Mouse (Mus musculus) gastrocnemius, postnatal 14 days (tissue): ENCODE measurements around the gene Gm39566. TPM values are rescaled to one million over a fixed set of nuclear protein-coding genes. Genes with fewer than 3 reads are reported as not detected.

Source experiments
- DNase-seq: peaks from one replicate; pipeline ENCODE4 v3.0.0; 2021; ENCODE audit warnings: mixed read lengths
- intact Hi-C: fragments of 180-260 bp; cut with DNase I; formaldehyde crosslinking; loops from one replicate; pipeline ENCODE4 v1.15.1; 2025; ENCODE audit warnings: low total_unique reads
- total RNA-seq, 2 experiments: library from RNA; stranded (reverse); gene quantifications; 2 replicates each; pipeline ENCODE4 v1.2.3; 2021

The Gm39566 gene
- total RNA-seq, 2 experiments from 2014 or later = not detected

DNA sequence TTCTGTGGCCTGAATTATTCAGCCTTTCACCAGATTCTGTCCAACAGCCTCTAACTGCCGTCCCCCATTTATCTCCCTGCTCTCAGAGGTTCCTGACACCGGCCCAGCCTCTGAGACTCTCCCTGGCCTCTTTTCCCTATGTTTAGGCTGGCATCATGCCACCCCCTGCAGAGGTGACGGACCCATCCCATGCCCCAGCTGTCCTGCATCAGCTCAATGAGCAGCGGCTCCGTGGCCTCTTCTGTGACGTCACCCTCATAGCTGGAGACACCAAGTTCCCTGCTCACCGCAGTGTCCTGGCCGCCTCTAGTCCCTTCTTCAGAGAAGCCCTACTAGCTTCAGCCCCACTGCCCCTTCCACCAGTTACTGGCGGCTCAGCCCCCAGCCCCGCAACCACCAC lies 39.4 kb downstream of the Gm39566 start:
- no peak for DNase-seq
- intact Hi-C loops = no loop called here

GRCm38 (mm10) chr11:69774961-69775360 lies 40.1 kb downstream of the Gm39566 start:
- intact Hi-C loops = no loop called here
- DNase-seq = no peak

DNA sequence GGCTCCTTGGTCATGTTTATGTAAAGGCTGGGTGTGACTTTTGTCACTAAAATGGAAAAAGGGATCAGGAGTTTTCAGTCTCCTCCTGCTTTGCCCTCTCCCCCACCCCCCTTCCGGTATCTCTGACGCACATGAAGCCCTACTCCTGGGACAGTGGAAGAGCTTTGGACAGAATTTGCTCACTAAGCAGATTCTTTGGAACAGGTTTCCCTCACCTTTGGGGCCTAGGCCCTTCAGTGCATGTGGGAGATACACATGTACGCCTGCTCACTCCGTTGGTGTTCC lies 47.5 kb downstream of the Gm39566 start:
- DNase-seq = no peak
- intact Hi-C loops = no loop called here

DNA sequence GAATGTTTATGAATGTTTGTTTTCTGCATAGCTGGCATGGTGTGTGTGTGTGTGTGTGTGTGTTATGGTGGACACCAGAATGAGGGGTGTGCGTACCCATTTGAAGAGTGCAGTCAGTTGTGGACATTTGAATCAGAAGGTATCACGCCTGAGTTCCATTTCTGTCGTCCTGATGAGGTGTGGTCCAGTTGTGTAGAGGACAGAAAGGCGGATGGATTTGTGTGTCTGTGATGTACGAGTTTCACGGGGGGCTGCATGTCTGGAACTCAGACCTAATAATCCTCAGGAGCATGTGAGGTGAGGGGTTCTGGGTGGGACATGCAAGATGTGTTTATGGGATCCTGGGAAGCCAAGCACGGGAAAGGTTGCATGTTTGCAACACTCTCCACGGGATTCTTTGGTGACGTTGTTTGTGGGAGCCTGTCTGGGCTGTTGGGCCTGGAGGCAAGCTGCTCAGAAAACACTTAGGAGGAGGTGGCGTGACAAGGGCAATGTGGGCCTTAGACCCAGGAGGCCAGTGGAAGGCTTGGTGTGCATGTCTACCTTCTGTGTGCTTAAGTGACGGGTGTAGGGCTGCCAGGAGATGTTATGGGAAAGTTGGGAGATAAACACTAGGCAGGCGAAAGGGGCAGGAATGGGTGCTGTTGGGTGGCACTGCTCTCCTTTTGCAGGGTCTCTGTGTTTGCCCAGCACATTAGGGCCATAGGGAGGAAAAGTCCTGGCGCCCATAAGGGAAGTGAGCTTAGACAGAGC lies 48.0 kb downstream of the Gm39566 start:
- intact Hi-C loops = no loop called here
- no peak for DNase-seq

GRCm38 (mm10) chr11:69766126-69766609 lies 48.9 kb downstream of the Gm39566 start:
- intact Hi-C loops = no loop called here
- DNase-seq = peak; percentile 80

- intact Hi-C loops = no loop called here
Measured at GRCm38 (mm10) chr11:69765221-69766125, 49.6 kb downstream of the Gm39566 start, which contains the start of gene Zbtb4. Zbtb4 (plus strand) TSS chr11:69765912.

DNA sequence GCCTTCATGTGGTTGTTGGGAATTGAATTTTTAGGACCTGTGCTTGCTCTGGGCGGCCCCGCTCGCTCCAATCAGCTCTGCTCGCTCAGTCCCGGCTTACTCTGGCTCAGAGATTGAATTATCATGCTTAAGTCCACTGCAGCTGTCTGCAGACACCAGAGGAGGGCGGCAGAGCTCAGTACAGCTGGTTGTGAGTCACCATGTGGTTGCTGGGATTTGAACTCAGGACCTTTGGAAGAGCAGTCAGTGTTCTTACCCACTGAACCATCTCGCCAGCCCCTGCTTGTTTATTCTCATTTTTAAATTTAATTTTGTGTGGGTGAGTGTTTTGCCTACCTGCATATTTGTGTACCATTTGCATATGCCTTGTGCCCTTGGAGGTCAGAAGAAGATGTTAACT lies 51.5 kb downstream of the Gm39566 start:
- no peak for DNase-seq
- intact Hi-C loops = loop anchor here (5.0 kb wide), 1 partner anchor 34 kb away; the partner anchor contains the start of gene Chrnb1

More at GRCm38 (mm10) chr11:69765221-69766125, 49.6 kb downstream of the Gm39566 start, which contains the start of gene Zbtb4:
- peak; percentile 58 for DNase-seq

DNA sequence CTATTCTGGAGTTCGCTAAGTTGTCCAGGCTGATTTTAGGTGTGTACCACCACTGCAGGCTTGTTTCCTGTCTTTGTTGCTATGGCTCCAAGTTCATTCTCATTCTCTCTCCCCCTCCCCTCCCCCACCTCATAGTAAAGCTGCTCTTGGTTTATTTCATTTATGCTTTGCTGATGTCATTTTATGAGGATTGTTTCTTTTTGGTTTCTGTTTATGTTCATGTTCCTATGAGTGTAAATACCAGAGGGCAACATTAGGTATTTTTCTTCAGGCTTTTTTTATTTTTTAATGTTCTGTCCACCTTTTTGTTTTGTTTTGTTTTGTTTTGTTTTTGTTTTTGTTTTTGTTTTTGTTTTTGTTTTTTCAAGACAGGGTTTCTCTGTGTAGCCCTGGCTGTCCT lies 53.2 kb downstream of the Gm39566 start, which contains the start of gene Slc35g3:
TSS of gene Slc35g3 (minus strand) at position 101 of the 400 bp plus-strand sequence.
- intact Hi-C loops = loop anchor here (5.0 kb wide), 1 partner anchor 35 kb away; the partner anchor contains the start of gene Chrnb1
- no peak for DNase-seq

Other genes with a start within 250 kb of the Gm39566 start
- 1 to 10 TPM; 3.5 to 4.0 TPM for gene Wrap53, start 235.0 kb downstream of the Gm39566 start, total RNA-seq
- gene Trp53, start 234.9 kb downstream of the Gm39566 start, total RNA-seq = 10 to 100 TPM; 15.2 to 22.7 TPM
- gene Atp1b2, start 209.4 kb downstream of the Gm39566 start, total RNA-seq = 100 to 1,000 TPM; 384 to 403 TPM
- gene Shbg, start 197.4 kb downstream of the Gm39566 start, total RNA-seq = under 1 TPM; 0.38 to 0.47 TPM
- gene Sat2, start 193.3 kb downstream of the Gm39566 start, total RNA-seq = 1 to 10 TPM; 4.9 to 5.0 TPM
- 10 to 100 TPM; 55.3 to 66.5 TPM for gene Fxr2, start 182.3 kb downstream of the Gm39566 start, total RNA-seq
- gene Sox15, start 160.0 kb downstream of the Gm39566 start, total RNA-seq = not detected
- gene Mpdu1, start 152.7 kb downstream of the Gm39566 start, total RNA-seq = 10 to 100 TPM; 11.8 to 12.1 TPM
- gene Cd68, start 149.1 kb downstream of the Gm39566 start, total RNA-seq = 1 to 10 TPM; 4.0 to 4.6 TPM
- 100 to 1,000 TPM; 141 to 170 TPM for gene Eif4a1, start 142.9 kb downstream of the Gm39566 start, total RNA-seq
- 10 to 100 TPM; 22.4 to 23.2 TPM for gene Senp3, start 133.2 kb downstream of the Gm39566 start, total RNA-seq
- gene Tnfsf13, start 129.5 kb downstream of the Gm39566 start, total RNA-seq = 1 to 10 TPM; 1.3 to 1.8 TPM
- 10 to 100 TPM; 14.0 to 14.8 TPM for gene Tnfsf12, start 119.4 kb downstream of the Gm39566 start, total RNA-seq
- gene Tnfsfm13, start 119.2 kb downstream of the Gm39566 start, total RNA-seq = 1 to 10 TPM; 2.2 to 3.0 TPM
- gene Polr2a, start 56.7 kb downstream of the Gm39566 start, total RNA-seq = 10 to 100 TPM; 36.4 to 39.1 TPM
- not detected for gene Slc35g3, start 53.3 kb downstream of the Gm39566 start, total RNA-seq
- 10 to 100 TPM; 18.2 to 21.3 TPM for gene Zbtb4, start 49.4 kb downstream of the Gm39566 start, total RNA-seq
- 10 to 100 TPM; 75.5 to 80.7 TPM for gene Chrnb1, start 19.4 kb downstream of the Gm39566 start, total RNA-seq
- 1 to 10 TPM; 6.6 to 8.0 TPM for gene Fgf11, start 13.4 kb downstream of the Gm39566 start, total RNA-seq
- under 1 TPM; 0.16 to 0.27 TPM for gene Tmem102, start 9.7 kb downstream of the Gm39566 start, total RNA-seq
- gene Spem2, start 3.2 kb upstream of the Gm39566 start, total RNA-seq = not detected
- gene Spem1, start 6.9 kb upstream of the Gm39566 start, total RNA-seq = not detected
- 1 to 10 TPM; 6.8 to 7.4 TPM for gene Nlgn2, start 22.5 kb upstream of the Gm39566 start, total RNA-seq
- 100 to 1,000 TPM; 104 to 108 TPM for gene Tmem256, start 23.2 kb upstream of the Gm39566 start, total RNA-seq
- gene Plscr3, start 31.1 kb upstream of the Gm39566 start, total RNA-seq = 10 to 100 TPM; 16.5 to 22.4 TPM
- under 1 TPM in 1 of 2 experiments, not detected in 1; 0.10 TPM for gene Tnk1, start 43.4 kb upstream of the Gm39566 start, total RNA-seq
- gene Tmem95, start 62.7 kb upstream of the Gm39566 start, total RNA-seq = not detected
- gene Kctd11, start 66.1 kb upstream of the Gm39566 start, total RNA-seq = 1 to 10 TPM; 2.0 TPM
- under 1 TPM; 0.33 to 0.55 TPM for gene Acap1, start 80.2 kb upstream of the Gm39566 start, total RNA-seq
- under 1 TPM; 0.62 to 0.84 TPM for gene 2810408A11Rik, start 85.7 kb upstream of the Gm39566 start, total RNA-seq
- 10 to 100 TPM; 27.2 to 29.1 TPM for gene Neurl4, start 85.8 kb upstream of the Gm39566 start, total RNA-seq
- gene Gps2, start 98.6 kb upstream of the Gm39566 start, total RNA-seq = 10 to 100 TPM; 21.8 to 24.2 TPM
- 100 to 1,000 TPM; 567 to 637 TPM for gene Eif5a, start 106.7 kb upstream of the Gm39566 start, total RNA-seq
- 1 to 10 TPM; 2.1 to 4.3 TPM for gene Ybx2, start 120.5 kb upstream of the Gm39566 start, total RNA-seq
- 100 to 1,000 TPM; 158 to 236 TPM for gene Slc2a4, start 132.9 kb upstream of the Gm39566 start, total RNA-seq
- gene Cldn7, start 149.5 kb upstream of the Gm39566 start, total RNA-seq = under 1 TPM in 1 of 2 experiments, not detected in 1; 0.72 TPM
- 100 to 1,000 TPM; 185 to 209 TPM for gene Ctdnep1, start 165.9 kb upstream of the Gm39566 start, total RNA-seq
- 10 to 100 TPM; 43.0 to 52.9 TPM for gene Elp5, start 167.2 kb upstream of the Gm39566 start, total RNA-seq
- gene Gabarap, start 175.8 kb upstream of the Gm39566 start, total RNA-seq = 100 to 1,000 TPM; 170 to 180 TPM
- gene Phf23, start 180.5 kb upstream of the Gm39566 start, total RNA-seq = 10 to 100 TPM; 20.4 to 20.7 TPM
- 1 to 10 TPM; 5.1 to 7.8 TPM for gene Dvl2, start 185.3 kb upstream of the Gm39566 start, total RNA-seq
- 100 to 1,000 TPM; 266 to 408 TPM for gene Acadvl, start 200.1 kb upstream of the Gm39566 start, total RNA-seq
- gene Dlg4, start 201.6 kb upstream of the Gm39566 start, total RNA-seq = 1 to 10 TPM; 8.7 to 9.2 TPM
- not detected for gene Asgr1, start 238.8 kb upstream of the Gm39566 start, total RNA-seq